Mouse (Mus musculus) heart, adult 2 months (tissue): ENCODE data around the gene Eid1. TPM values are rescaled to one million over a fixed set of nuclear protein-coding genes. Genes with fewer than 3 reads are reported as not detected.

Experiments
- DNase-seq, 2 experiments: peaks; one replicate each; pipeline ENCODE4 v3.0.0; 2021
- H3K27ac ChIP-seq: fragments of 200-600 bp; 2 replicates; pipeline ENCODE4 v1.8.1; 2022
- H3K27me3 ChIP-seq: fragments of 200-500 bp; 2 replicates; pipeline ENCODE4 v1.6.1; 2012; ENCODE audit warnings: mild to moderate bottlenecking, low read length, inconsistent platforms, mixed read lengths; ENCODE audit not compliant: control insufficient read depth, insufficient read depth
- H3K36me3 ChIP-seq: fragments of 200-500 bp; 2 replicates; pipeline ENCODE4 v1.6.1; 2012; ENCODE audit warnings: low read length, inconsistent platforms; ENCODE audit not compliant: control insufficient read depth, insufficient read depth
- H3K4me1 ChIP-seq: fragments of 200-500 bp; 2 replicates; pipeline ENCODE4 v1.6.1; 2011; ENCODE audit warnings: low read length; ENCODE audit not compliant: control insufficient read depth, insufficient read depth
- H3K4me3 ChIP-seq: fragments of 200-600 bp; 2 replicates; pipeline ENCODE4 v1.8.1; 2022
- H3K79me2 ChIP-seq: fragments of 200-500 bp; replicated peaks from 2 replicates; pipeline ENCODE4 v1.6.1; 2012; ENCODE audit warnings: mild to moderate bottlenecking, inconsistent platforms, low read length, moderate library complexity, mixed read lengths; ENCODE audit not compliant: control insufficient read depth, insufficient read depth
- H3K9ac ChIP-seq: fragments of 200-500 bp; 2 replicates; pipeline ENCODE4 v1.6.1; 2012; ENCODE audit warnings: low read depth, mild to moderate bottlenecking, control low read depth, inconsistent platforms, low read length, mixed read lengths
- CTCF ChIP-seq: fragments of 200-600 bp; IDR thresholded peaks from 2 replicates; pipeline ENCODE4 v1.8.1; 2022; ENCODE audit warnings: antibody characterized with exemption, mild to moderate bottlenecking, moderate library complexity
- EP300 ChIP-seq: fragments of 200-500 bp; IDR thresholded peaks from 2 replicates; pipeline ENCODE4 v1.6.1; 2011; ENCODE audit warnings: low read depth, low read length, control low read depth; ENCODE audit not compliant: insufficient read depth
- POLR2A ChIP-seq: fragments of 200-500 bp; IDR thresholded peaks from 2 replicates; pipeline ENCODE4 v1.6.1; 2011; ENCODE audit warnings: mild to moderate bottlenecking, low read depth, low read length, control low read depth; ENCODE audit not compliant: insufficient read depth
- WGBS: fragments of 180-500 bp; shearing (Covaris S2); methylation state at CpG from one replicate; pipeline ENCODE4 v1.1.7; 2018; 5-methylcytosine and 5-hydroxymethylcytosine counted together
- intact Hi-C: fragments of 180-260 bp; cut with DNase I; formaldehyde crosslinking; loops from one replicate; pipeline ENCODE4 v1.15.1; 2025
- polyA plus RNA-seq: library from polyadenylated mRNA; depleted of rRNA; stranded (reverse); fragments of >200 nt; gene quantifications from 2 replicates; pipeline ENCODE4 v1.2.3, GENCODE M21; 2012
- total RNA-seq, 2 experiments: library from RNA; stranded (reverse); gene quantifications; 2 replicates each; pipeline ENCODE4 v1.2.3; 2021

Eid1 gene
- total and polyA plus RNA-seq, 3 experiments = 12.6 to 45.7 (median 44.3) TPM

DNA sequence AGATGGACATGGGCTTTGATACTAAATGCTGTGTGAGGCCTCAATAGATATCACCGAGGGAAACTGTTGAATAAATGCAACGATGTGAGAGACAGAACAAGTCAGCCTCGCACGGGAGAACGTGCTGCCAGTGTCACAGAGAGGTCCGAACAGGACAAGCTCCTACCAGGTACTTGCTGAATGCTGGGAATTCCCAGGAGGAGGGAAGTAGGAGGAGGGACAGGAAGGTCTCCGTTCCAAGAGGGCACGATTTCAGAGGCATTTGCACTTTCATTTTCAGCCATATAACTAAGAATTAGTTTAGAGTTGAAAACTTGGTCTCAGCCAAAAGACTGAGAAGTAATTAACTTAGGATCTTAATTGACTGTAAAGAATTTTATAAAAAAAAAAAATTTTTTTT is 21.3 kb upstream of the Eid1 start:
- Histone ChIP-seq H3K4me3 (no peak overlapping the region; the same call in 1 of the 2 replicates), H3K27ac (peak overlapping the region; percentile 47), H3K79me2 (no peaks in the 10 kb centered on the region), H3K9ac (no peak overlapping the region), H3K36me3 (no peaks in the 10 kb centered on the region), H3K4me1 (no peaks in the 10 kb centered on the region), H3K27me3 (no peaks in the 10 kb centered on the region)
- intact Hi-C loops = no loop called here
- 44% methylated on average over 8 of the region's 8 CpGs for WGBS
- 0 out of 2 replicates have a peak, but pooled peaks have one; percentile 27 for TF ChIP-seq EP300
- TF ChIP-seq CTCF = no peak
- no peak for TF ChIP-seq POLR2A
- peak in 1 of 2 experiments; percentile 26 for DNase-seq

- intact Hi-C loops = no loop called here
- no peak overlapping the region for H3K9ac ChIP-seq
- DNase-seq = no peak
- TF ChIP-seq POLR2A (no peak), CTCF (no peak), EP300 (no peak)
- H3K27ac ChIP-seq = no peak overlapping the region
- H3K27me3 ChIP-seq = no peaks in the 10 kb centered on the region
- H3K4me3 ChIP-seq = no peak overlapping the region
- no peaks in the 10 kb centered on the region for H3K79me2 ChIP-seq
- H3K4me1 ChIP-seq = no peaks in the 10 kb centered on the region
- 88% methylated on average over 2 of the region's 2 CpGs for WGBS
- H3K36me3 ChIP-seq = no peaks in the 10 kb centered on the region
Measured at GRCm38 (mm10) chr2:125653286-125653685, 19.6 kb upstream of the Eid1 start.

GRCm38 (mm10) chr2:125655391-125655790 is 17.5 kb upstream of the Eid1 start:
- 89% methylated on average over 9 of the region's 9 CpGs for WGBS
- Histone ChIP-seq H3K9ac (no peak overlapping the region), H3K27me3 (no peaks in the 10 kb centered on the region), H3K36me3 (no peaks in the 10 kb centered on the region), H3K27ac (no peak overlapping the region), H3K4me1 (peaks cover under 1% of the 10 kb centered on the region; the same call in 1 of the 2 replicates), H3K4me3 (no peak overlapping the region), H3K79me2 (no peaks in the 10 kb centered on the region)
- no peak for DNase-seq
- intact Hi-C loops = no loop called here
- TF ChIP-seq EP300 (no peak), CTCF (no peak)

DNA sequence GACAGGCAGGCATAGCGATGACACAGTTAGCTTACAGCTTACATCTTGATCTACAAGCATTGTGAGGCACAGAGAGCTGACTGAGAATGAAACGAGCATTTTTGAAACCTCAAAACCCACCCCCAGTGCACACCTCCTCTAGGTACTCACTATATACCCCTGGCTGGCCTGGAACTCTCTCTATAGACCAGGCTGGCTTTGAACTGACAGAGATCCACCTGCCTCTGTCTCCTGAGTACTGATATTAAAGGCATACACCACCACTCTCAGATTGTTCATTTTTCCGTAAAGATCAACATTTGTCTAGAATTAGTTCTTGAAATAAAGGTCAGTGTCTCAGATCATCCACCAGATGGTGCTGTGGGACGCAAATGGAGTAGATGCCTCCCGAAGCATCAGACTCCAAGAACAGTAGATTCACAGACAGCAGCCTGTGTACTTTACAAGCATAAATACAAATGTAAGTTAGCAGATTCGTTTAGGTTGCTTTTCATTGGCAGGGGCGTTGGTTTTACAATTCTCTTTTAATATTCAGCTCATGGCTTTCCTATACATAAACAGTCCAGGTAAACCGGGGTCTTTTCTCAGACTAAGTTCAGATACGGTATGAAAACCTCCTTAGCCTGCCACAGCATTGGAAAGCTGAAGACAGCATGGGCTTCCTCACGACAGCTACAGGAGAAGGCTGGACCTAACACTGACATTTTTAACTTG is 12.9 kb upstream of the Eid1 start:
- intact Hi-C loops = loop anchor here (1.0 kb wide), 2 partner anchors 71 to 860 kb away; no protein-coding TSS in a partner anchor
- peaks cover 2% of the 10 kb centered on the region; the same call in 1 of the 2 replicates for H3K4me1 ChIP-seq
- no peak for TF ChIP-seq POLR2A
- TF ChIP-seq EP300 = peak; percentile 71; the same call in 1 of the 2 replicates
- peak; percentile 93 for TF ChIP-seq CTCF
- no peaks in the 10 kb centered on the region for H3K79me2 ChIP-seq
- no peak overlapping the region for H3K4me3 ChIP-seq
- no peak overlapping the region for H3K27ac ChIP-seq
- peak; percentile 60 for DNase-seq
- 10% methylated on average over 10 of the region's 10 CpGs for WGBS
- H3K27me3 ChIP-seq = no peaks in the 10 kb centered on the region
- no peaks in the 10 kb centered on the region for H3K36me3 ChIP-seq
- no peak overlapping the region for H3K9ac ChIP-seq

GRCm38 (mm10) chr2:125660537-125661130 is 12.3 kb upstream of the Eid1 start:
- 40% methylated on average over 20 of the region's 20 CpGs for WGBS
- no peak for DNase-seq
- H3K36me3 ChIP-seq = no peaks in the 10 kb centered on the region
- H3K27me3 ChIP-seq = no peaks in the 10 kb centered on the region
- peaks cover 2% of the 10 kb centered on the region; the same call in 1 of the 2 replicates for H3K4me1 ChIP-seq
- H3K79me2 ChIP-seq = no peaks in the 10 kb centered on the region
- H3K27ac ChIP-seq = no peak overlapping the region
- intact Hi-C loops = loop anchor here (1.0 kb wide), 1 partner anchor 71 kb away; no protein-coding TSS in a partner anchor
- no peak for TF ChIP-seq EP300
- no peak for TF ChIP-seq CTCF
- TF ChIP-seq POLR2A = no peak
- H3K9ac ChIP-seq = no peak overlapping the region
- H3K4me3 ChIP-seq = no peak overlapping the region

GRCm38 (mm10) chr2:125661156-125661555 is 11.7 kb upstream of the Eid1 start:
- no peak for DNase-seq
- H3K36me3 ChIP-seq = no peaks in the 10 kb centered on the region
- H3K27me3 ChIP-seq = no peaks in the 10 kb centered on the region
- intact Hi-C loops = no loop called here
- H3K4me1 ChIP-seq = peaks cover 2% of the 10 kb centered on the region; the same call in 1 of the 2 replicates
- H3K79me2 ChIP-seq = no peaks in the 10 kb centered on the region
- TF ChIP-seq CTCF (no peak), EP300 (no peak), POLR2A (no peak)
- H3K9ac ChIP-seq = no peak overlapping the region
- no peak overlapping the region for H3K4me3 ChIP-seq
- no peak overlapping the region for H3K27ac ChIP-seq
- 89% methylated on average over 4 of the region's 4 CpGs for WGBS
